Mouse (Mus musculus) heart, embryonic 11.5 days (tissue): ENCODE measurements around the gene Ldlrad3. TPM values are rescaled to one million over a fixed set of nuclear protein-coding genes. Genes with fewer than 3 reads are reported as not detected.

Experiments used
- ATAC-seq: fragments of 200-750 bp; cut with Nextera tagmentation; replicated peaks from 2 replicates; pipeline ENCODE4 v1.8.0; 2017; ENCODE audit warnings: moderate library complexity; ENCODE audit not compliant: insufficient number of reproducible peaks, low FRiP score, low TSS enrichment
- H3K27ac ChIP-seq: fragments of 300-500 bp; sonication (generic); 2 replicates; pipeline ENCODE4 v1.5.1; 2014; ENCODE audit warnings: mild to moderate bottlenecking, low read depth, low read length
- H3K27me3 ChIP-seq: fragments of 300-500 bp; sonication (generic); 2 replicates; pipeline ENCODE4 v1.6.1; 2014; ENCODE audit warnings: mild to moderate bottlenecking, low read length, mixed read lengths; ENCODE audit not compliant: control insufficient read depth, insufficient read depth
- H3K36me3 ChIP-seq: fragments of 300-500 bp; sonication (generic); 2 replicates; pipeline ENCODE4 v1.6.1; 2014; ENCODE audit warnings: mild to moderate bottlenecking, low read length, moderate library complexity, mixed read lengths; ENCODE audit not compliant: control insufficient read depth, insufficient read depth
- H3K4me1 ChIP-seq: fragments of 300-500 bp; sonication (generic); 2 replicates; pipeline ENCODE4 v1.6.1; 2014; ENCODE audit warnings: low read length; ENCODE audit not compliant: control insufficient read depth, insufficient read depth
- H3K4me2 ChIP-seq: fragments of 300-500 bp; sonication (generic); 2 replicates; pipeline ENCODE4 v1.6.1; 2014; ENCODE audit warnings: mild to moderate bottlenecking, moderate library complexity
- H3K4me3 ChIP-seq: fragments of 300-500 bp; sonication (generic); 2 replicates; pipeline ENCODE4 v1.5.1; 2014; ENCODE audit warnings: low read depth, low read length
- H3K9ac ChIP-seq: fragments of 300-500 bp; sonication (generic); 2 replicates; pipeline ENCODE4 v1.6.1; 2014; ENCODE audit warnings: mild to moderate bottlenecking, low read depth, low read length, moderate library complexity
- H3K9me3 ChIP-seq: fragments of 300-500 bp; sonication (generic); replicated peaks from 2 replicates; pipeline ENCODE4 v1.6.1; 2016; ENCODE audit warnings: low read length; ENCODE audit not compliant: control insufficient read depth
- WGBS: fragments of 180-500 bp; shearing (Covaris S2); extraction: QIAGEN DNeasy Blood & Tissue Kit; methylation state at CpG from one replicate; pipeline ENCODE4 v1.1.7; 2014; ENCODE audit not compliant: insufficient replicate concordance; 5-methylcytosine and 5-hydroxymethylcytosine counted together
- polyA plus RNA-seq: library from polyadenylated mRNA; unstranded; fragments of >200 nt; fragmentation: Nextera tagmentation; extraction: Ambion mirVana; gene quantifications from 2 replicates; pipeline ENCODE4 v1.2.1, GENCODE M21; 2014

The Ldlrad3 gene
- polyA plus RNA-seq, 1 experiment from 2014 or later = 19.0 TPM

DNA sequence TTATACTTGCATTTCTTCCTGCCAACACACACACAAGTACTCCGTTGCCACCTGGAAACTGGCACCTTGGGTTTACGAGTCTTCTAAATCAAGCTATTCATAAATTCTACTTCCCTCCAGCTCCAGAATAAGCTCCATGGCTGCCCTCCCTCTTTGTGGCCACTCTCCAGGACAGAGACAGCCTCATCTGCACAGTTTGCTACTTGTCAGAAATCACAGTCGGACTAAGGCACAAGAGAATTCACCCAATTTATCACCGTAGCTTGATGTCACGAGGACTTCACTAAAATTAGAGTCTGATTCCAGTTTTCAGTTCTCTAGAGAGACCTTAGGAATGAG is 9.8 kb downstream of the Ldlrad3 start:
- no peak for ATAC-seq
- no peak overlapping the region for H3K27ac ChIP-seq
- 71% methylated on average over 5 of the region's 5 CpGs for WGBS
- H3K4me3 ChIP-seq = no peak overlapping the region
- H3K9me3 ChIP-seq = no peaks in the 10 kb centered on the region
- no peak overlapping the region for H3K4me2 ChIP-seq
- H3K36me3 ChIP-seq = no peaks in the 10 kb centered on the region
- no peaks in the 10 kb centered on the region for H3K27me3 ChIP-seq
- no peak overlapping the region for H3K9ac ChIP-seq
- no peaks in the 10 kb centered on the region; the same call in 1 of the 2 replicates for H3K4me1 ChIP-seq

DNA sequence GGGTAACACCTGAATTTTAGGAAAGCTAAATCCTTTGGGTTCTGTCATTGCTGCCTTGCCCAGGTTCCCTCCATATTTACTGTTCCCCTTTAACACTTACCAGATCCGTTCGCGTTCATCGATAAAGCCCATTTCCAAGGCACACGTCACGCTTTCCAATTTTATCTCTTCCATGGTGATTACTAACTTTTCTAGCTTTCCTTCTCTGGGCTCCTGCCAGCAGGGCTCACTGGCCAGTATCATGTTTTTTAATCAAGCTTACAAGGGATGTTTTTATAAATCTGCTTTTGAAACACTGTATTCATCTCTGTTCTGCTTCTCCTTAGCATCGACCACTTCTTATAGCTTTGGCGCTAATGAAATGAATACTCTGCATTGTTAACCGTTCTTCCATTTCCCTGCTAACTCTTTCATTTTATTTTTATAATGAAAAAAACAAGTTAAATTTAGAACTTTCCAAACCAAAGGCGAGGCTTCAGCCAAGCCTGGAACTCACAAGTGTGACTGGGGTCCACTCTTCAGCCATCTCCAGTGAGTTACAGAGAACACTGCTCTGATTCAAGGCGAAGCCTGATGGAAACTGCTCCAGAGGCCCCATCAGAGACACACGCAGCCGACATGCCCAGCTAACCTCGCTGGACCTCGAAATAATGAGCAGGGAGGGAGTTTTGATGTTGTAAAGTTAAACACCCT is 10.3 kb downstream of the Ldlrad3 start:
- 79% methylated on average over 15 of the region's 15 CpGs for WGBS
- H3K36me3 ChIP-seq = no peaks in the 10 kb centered on the region
- H3K9me3 ChIP-seq = no peaks in the 10 kb centered on the region
- no peak overlapping the region for H3K4me3 ChIP-seq
- no peak overlapping the region for H3K27ac ChIP-seq
- no peaks in the 10 kb centered on the region; the same call in 1 of the 2 replicates for H3K4me1 ChIP-seq
- no peaks in the 10 kb centered on the region for H3K27me3 ChIP-seq
- no peak overlapping the region for H3K4me2 ChIP-seq
- no peak for ATAC-seq
- no peak overlapping the region for H3K9ac ChIP-seq

GRCm38 (mm10) chr2:102172458-102172857 is 13.7 kb downstream of the Ldlrad3 start:
- H3K4me2 ChIP-seq = no peak overlapping the region
- no peak for ATAC-seq
- no peak overlapping the region for H3K9ac ChIP-seq
- H3K9me3 ChIP-seq = no peaks in the 10 kb centered on the region
- no peak overlapping the region for H3K4me3 ChIP-seq
- WGBS = 83% methylated on average over 4 of the region's 4 CpGs
- H3K27me3 ChIP-seq = no peaks in the 10 kb centered on the region
- H3K27ac ChIP-seq = no peak overlapping the region
- H3K36me3 ChIP-seq = no peaks in the 10 kb centered on the region
- no peaks in the 10 kb centered on the region; the same call in 1 of the 2 replicates for H3K4me1 ChIP-seq

DNA sequence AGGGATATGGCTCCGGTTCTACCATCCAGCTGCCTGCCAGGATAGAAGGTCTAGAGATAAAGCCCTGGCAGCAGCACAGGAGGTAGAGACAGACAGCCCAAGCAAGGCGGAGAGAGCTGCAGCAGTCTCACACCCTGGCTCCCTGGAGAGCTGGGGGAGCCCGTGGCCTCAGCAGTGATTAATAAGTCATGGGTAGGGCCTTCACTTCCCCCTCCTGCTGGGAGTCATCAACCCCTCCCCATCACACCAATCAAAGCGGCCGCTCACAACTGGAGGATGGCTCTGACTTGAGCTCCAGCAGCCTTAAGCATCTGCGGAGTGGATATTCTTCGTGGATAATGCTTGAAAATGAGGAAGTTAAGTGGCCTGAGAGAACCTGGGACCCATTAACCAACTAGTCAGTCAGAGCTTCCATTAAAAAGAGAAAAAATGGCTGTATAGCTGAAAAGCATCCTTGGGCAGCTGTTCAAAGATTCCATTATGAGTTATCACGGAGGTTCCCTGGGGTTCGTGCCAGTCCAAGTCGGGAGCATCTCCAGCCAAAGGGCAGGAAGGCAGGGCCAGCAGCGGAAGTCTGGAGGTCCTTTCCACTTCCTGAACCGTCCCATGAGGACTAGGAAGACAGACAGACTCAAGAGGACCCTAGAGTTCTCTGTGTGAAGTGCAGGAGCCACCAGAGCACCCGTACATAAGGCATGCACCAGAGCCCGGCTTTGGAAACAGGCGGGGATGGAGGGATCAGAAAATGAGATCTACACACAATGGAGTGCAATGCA is 19.4 kb downstream of the Ldlrad3 start:
- 21% methylated on average over 15 of the region's 15 CpGs for WGBS
- Histone ChIP-seq H3K4me1 (peaks cover 10% of the 10 kb centered on the region), H3K27ac (no peak overlapping the region; the same call in 1 of the 2 replicates), H3K4me3 (no peak overlapping the region), H3K27me3 (no peaks in the 10 kb centered on the region), H3K9me3 (no peaks in the 10 kb centered on the region), H3K9ac (no peak overlapping the region), H3K36me3 (no peaks in the 10 kb centered on the region), H3K4me2 (peak overlapping the region; percentile 48)
- ATAC-seq = no peak; the same call in 1 of the 2 replicates

DNA sequence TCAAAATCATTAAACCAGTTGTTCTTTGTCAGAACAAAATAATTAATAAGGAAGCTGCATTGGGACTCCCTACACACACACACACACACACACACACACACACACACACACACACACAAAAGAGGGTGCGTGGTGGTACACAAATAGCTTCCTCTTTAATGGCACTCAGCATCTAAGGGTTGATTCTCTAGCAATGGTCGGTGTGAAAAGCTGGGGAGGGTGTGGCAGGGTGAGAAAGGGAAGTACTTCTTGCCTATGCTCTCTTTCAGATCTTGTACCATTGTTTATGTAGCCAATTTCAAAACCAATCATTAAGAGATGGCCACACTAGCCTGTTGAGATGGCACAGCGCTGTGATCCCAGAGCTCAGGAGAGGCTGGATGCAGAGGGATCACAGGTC is 23.1 kb downstream of the Ldlrad3 start:
- Histone ChIP-seq H3K27me3 (no peaks in the 10 kb centered on the region), H3K27ac (no peak overlapping the region), H3K9me3 (no peaks in the 10 kb centered on the region), H3K36me3 (no peaks in the 10 kb centered on the region), H3K4me1 (peaks cover 10% of the 10 kb centered on the region), H3K4me3 (no peak overlapping the region), H3K4me2 (no peak overlapping the region), H3K9ac (no peak overlapping the region)
- no peak for ATAC-seq
- 69% methylated on average over 3 of the region's 3 CpGs for WGBS

- no peak for ATAC-seq
- Histone ChIP-seq H3K9ac (no peak overlapping the region), H3K9me3 (no peaks in the 10 kb centered on the region), H3K4me3 (no peak overlapping the region), H3K27me3 (no peaks in the 10 kb centered on the region), H3K4me2 (no peak overlapping the region), H3K27ac (no peak overlapping the region), H3K4me1 (peaks cover 6% of the 10 kb centered on the region), H3K36me3 (no peaks in the 10 kb centered on the region)
- WGBS = 84% methylated on average over 3 of the region's 3 CpGs
Observed at GRCm38 (mm10) chr2:102157555-102157954, 28.6 kb downstream of the Ldlrad3 start.

- no peaks in the 10 kb centered on the region for H3K36me3 ChIP-seq
- H3K4me3 ChIP-seq = no peak overlapping the region
- H3K4me2 ChIP-seq = no peak overlapping the region
- no peaks in the 10 kb centered on the region for H3K27me3 ChIP-seq
- no peak for ATAC-seq
- no peak overlapping the region for H3K27ac ChIP-seq
- peaks cover 6% of the 10 kb centered on the region for H3K4me1 ChIP-seq
- WGBS = 63% methylated on average over 9 of the region's 9 CpGs
- H3K9ac ChIP-seq = no peak overlapping the region
- no peaks in the 10 kb centered on the region for H3K9me3 ChIP-seq
Observed at GRCm38 (mm10) chr2:102157010-102157409, 29.2 kb downstream of the Ldlrad3 start.

GRCm38 (mm10) chr2:102156460-102156859 is 29.7 kb downstream of the Ldlrad3 start:
- no peak overlapping the region for H3K9ac ChIP-seq
- H3K9me3 ChIP-seq = no peaks in the 10 kb centered on the region
- peaks cover 6% of the 10 kb centered on the region for H3K4me1 ChIP-seq
- no peak overlapping the region for H3K4me2 ChIP-seq
- no peaks in the 10 kb centered on the region for H3K27me3 ChIP-seq
- ATAC-seq = no peak
- no peaks in the 10 kb centered on the region for H3K36me3 ChIP-seq
- no peak overlapping the region for H3K4me3 ChIP-seq
- 43% methylated on average over 9 of the region's 9 CpGs for WGBS
- H3K27ac ChIP-seq = no peak overlapping the region
